Mouse (Mus musculus) MEL (cell line): Measurements from ENCODE around the gene Bex4. TPM values are rescaled to one million over a fixed set of nuclear protein-coding genes. Genes with fewer than 3 reads are reported as not detected.

Source experiments
- DNase-seq: peaks from one replicate; pipeline ENCODE4 v3.0.0; 2011; ENCODE audit warnings: low read depth, low spot score
- H3K27ac ChIP-seq: 2 replicates; pipeline ENCODE4 v1.5.1; 2012; ENCODE audit warnings: low read depth, mild to moderate bottlenecking, control low read depth, low read length, moderate library complexity; ENCODE audit not compliant: control insufficient read depth
- H3K27me3 ChIP-seq, 2 experiments: fragments of 150-350 bp in 1 of 2; sonication (generic) in 1 of 2; 2 replicates each; pipeline ENCODE4 v1.6.1; 2012; ENCODE audit warnings: low read length in 2 of 2, mild to moderate bottlenecking in 2 of 2, improper control_type of control experiment in 1 of 2, moderate library complexity in 1 of 2; ENCODE audit not compliant: insufficient read depth in 2 of 2, control insufficient read depth in 1 of 2
- H3K36me3 ChIP-seq, 2 experiments: 2 replicates each; pipeline ENCODE4 v1.6.1; 2012 to 2014; ENCODE audit warnings: low read length in 2 of 2, improper control_type of control experiment in 1 of 2, inconsistent platforms in 1 of 2, mild to moderate bottlenecking in 1 of 2; ENCODE audit not compliant: insufficient read depth in 2 of 2, control insufficient read depth in 1 of 2
- H3K4me1 ChIP-seq, 2 experiments: fragments of 150-350 bp in 1 of 2; sonication (generic) in 1 of 2; 2 replicates each; pipeline ENCODE4 v1.6.1; 2012; ENCODE audit warnings: low read length in 2 of 2, improper control_type of control experiment in 1 of 2, mild to moderate bottlenecking in 1 of 2; ENCODE audit not compliant: insufficient read depth in 2 of 2, control insufficient read depth in 1 of 2
- H3K4me3 ChIP-seq, 2 experiments: fragments of 150-350 bp in 1 of 2; sonication (generic) in 1 of 2; 2 replicates each; pipeline ENCODE4 v1.5.1; 2012; ENCODE audit warnings: low read depth in 2 of 2, low read length in 2 of 2, mild to moderate bottlenecking in 2 of 2, moderate library complexity in 2 of 2, control low read depth in 1 of 2, improper control_type of control experiment in 1 of 2; ENCODE audit not compliant: control insufficient read depth in 1 of 2, insufficient read depth in 1 of 2
- H3K79me2 ChIP-seq: 2 replicates; pipeline ENCODE4 v1.6.1; 2012; ENCODE audit warnings: mild to moderate bottlenecking, low read length, moderate library complexity; ENCODE audit not compliant: control insufficient read depth, poor library complexity, insufficient read depth
- H3K9ac ChIP-seq: 2 replicates; pipeline ENCODE4 v1.6.1; 2012; ENCODE audit warnings: low read depth, mild to moderate bottlenecking, control low read depth, low read length, moderate library complexity; ENCODE audit not compliant: control insufficient read depth, poor library complexity, severe bottlenecking
- H3K9me3 ChIP-seq: fragments of 150-350 bp; sonication (generic); replicated peaks from 2 replicates; pipeline ENCODE4 v1.6.1; 2012; ENCODE audit warnings: mild to moderate bottlenecking, low read length, improper control_type of control experiment, moderate library complexity; ENCODE audit not compliant: insufficient read depth
- CHD1 ChIP-seq: IDR thresholded peaks from 2 replicates; pipeline ENCODE4 v1.6.1; 2012; ENCODE audit warnings: low read depth, mild to moderate bottlenecking, inconsistent platforms, low read length, improper control_type of control experiment
- CHD2 ChIP-seq: IDR thresholded peaks from 2 replicates; pipeline ENCODE4 v1.6.1; 2011; ENCODE audit warnings: low read length, improper control_type of control experiment
- E2F4 ChIP-seq: IDR thresholded peaks from 2 replicates; pipeline ENCODE4 v1.6.1; 2011; ENCODE audit warnings: low read depth, low read length, improper control_type of control experiment, borderline replicate concordance
- ETS1 ChIP-seq: IDR thresholded peaks from 2 replicates; pipeline ENCODE4 v1.6.1; 2012; ENCODE audit warnings: low read depth, mild to moderate bottlenecking, inconsistent platforms, low read length, improper control_type of control experiment, moderate library complexity
- GABPA ChIP-seq: IDR thresholded peaks from 2 replicates; pipeline ENCODE4 v1.6.1; 2012; ENCODE audit warnings: low read depth, mild to moderate bottlenecking, inconsistent platforms, low read length, improper control_type of control experiment, moderate library complexity
- GATA1 ChIP-seq: IDR thresholded peaks from 2 replicates; pipeline ENCODE4 v1.6.1; 2011; ENCODE audit warnings: low read depth, low read length, improper control_type of control experiment
- JUND ChIP-seq: IDR thresholded peaks from 2 replicates; pipeline ENCODE4 v1.6.1; 2011; ENCODE audit warnings: low read depth, mild to moderate bottlenecking, improper control_type of control experiment, low read length
- KAT2A ChIP-seq: conservative IDR thresholded peaks from 2 replicates; pipeline ENCODE4 v1.6.1; 2012; ENCODE audit warnings: low read depth, low read length, improper control_type of control experiment, inconsistent platforms
- MAX ChIP-seq: IDR thresholded peaks from 2 replicates; pipeline ENCODE4 v1.6.1; 2011; ENCODE audit warnings: low read length, improper control_type of control experiment
- MAZ ChIP-seq: IDR thresholded peaks from 2 replicates; pipeline ENCODE4 v1.6.1; 2012; ENCODE audit warnings: low read depth, mild to moderate bottlenecking, inconsistent platforms, low read length, improper control_type of control experiment
- MEF2A ChIP-seq: IDR thresholded peaks from 2 replicates; pipeline ENCODE4 v1.6.1; 2014; ENCODE audit warnings: low read depth, mild to moderate bottlenecking, inconsistent platforms, low read length, improper control_type of control experiment; ENCODE audit not compliant: poor library complexity, insufficient replicate concordance, severe bottlenecking; ENCODE audit errors: extremely low read depth
- MXI1 ChIP-seq: IDR thresholded peaks from 2 replicates; pipeline ENCODE4 v1.6.1; 2011; ENCODE audit warnings: mild to moderate bottlenecking, low read depth, low read length, improper control_type of control experiment
- MYB ChIP-seq: IDR thresholded peaks from 2 replicates; pipeline ENCODE4 v1.6.1; 2011; ENCODE audit warnings: mild to moderate bottlenecking, low read depth, low read length, improper control_type of control experiment
- MYC ChIP-seq: IDR thresholded peaks from 2 replicates; pipeline ENCODE4 v1.6.1; 2011; ENCODE audit warnings: low read depth, mild to moderate bottlenecking, low read length, improper control_type of control experiment, moderate library complexity
- NRF1 ChIP-seq: IDR thresholded peaks from 2 replicates; pipeline ENCODE4 v1.6.1; 2014; ENCODE audit warnings: low read depth, mild to moderate bottlenecking, inconsistent platforms, low read length, improper control_type of control experiment, moderate library complexity; ENCODE audit not compliant: poor library complexity, insufficient read depth, severe bottlenecking
- POLR2A ChIP-seq, 2 experiments: IDR thresholded peaks; 2 replicates each; pipeline ENCODE4 v1.6.1; 2011 to 2012; ENCODE audit warnings: low read length in 2 of 2, mild to moderate bottlenecking in 2 of 2, control low read depth in 1 of 2, improper control_type of control experiment in 1 of 2, low read depth in 1 of 2, moderate library complexity in 1 of 2; ENCODE audit not compliant: control insufficient read depth in 1 of 2, insufficient read depth in 1 of 2, poor library complexity in 1 of 2
- POLR2AphosphoS5 ChIP-seq: IDR thresholded peaks from 2 replicates; pipeline ENCODE4 v1.6.1; 2012; ENCODE audit warnings: low read depth, borderline replicate concordance, mild to moderate bottlenecking, inconsistent platforms, low read length, moderate library complexity, mixed read lengths
- RAD21 ChIP-seq: IDR thresholded peaks from 2 replicates; pipeline ENCODE4 v1.6.1; 2011; ENCODE audit warnings: mild to moderate bottlenecking, low read depth, low read length, improper control_type of control experiment
- RCOR1 ChIP-seq: IDR thresholded peaks from 2 replicates; pipeline ENCODE4 v1.6.1; 2012; ENCODE audit warnings: low read depth, mild to moderate bottlenecking, inconsistent platforms, low read length, improper control_type of control experiment
- SIN3A ChIP-seq: IDR thresholded peaks from 2 replicates; pipeline ENCODE4 v1.6.1; 2012; ENCODE audit warnings: low read length, improper control_type of control experiment, inconsistent platforms
- TBP ChIP-seq: IDR thresholded peaks from 2 replicates; pipeline ENCODE4 v1.8.0; 2011; ENCODE audit warnings: low read depth, low read length, improper control_type of control experiment
- TCF12 ChIP-seq: IDR thresholded peaks from 2 replicates; pipeline ENCODE4 v1.6.1; 2014; ENCODE audit warnings: low read depth, mild to moderate bottlenecking, inconsistent platforms, low read length, improper control_type of control experiment, moderate library complexity
- UBTF ChIP-seq: IDR thresholded peaks from 2 replicates; pipeline ENCODE4 v1.6.1; 2012; ENCODE audit warnings: low read depth, mild to moderate bottlenecking, inconsistent platforms, low read length, improper control_type of control experiment, moderate library complexity, borderline replicate concordance; ENCODE audit not compliant: insufficient read depth
- USF1 ChIP-seq: IDR thresholded peaks from 2 replicates; pipeline ENCODE4 v1.6.1; 2014; ENCODE audit warnings: low read depth, mild to moderate bottlenecking, inconsistent platforms, low read length, improper control_type of control experiment, moderate library complexity
- USF2 ChIP-seq, 2 experiments: IDR thresholded peaks; 2 replicates each; pipeline ENCODE4 v1.6.1; 2011 to 2012; ENCODE audit warnings: improper control_type of control experiment in 2 of 2, low read length in 2 of 2, borderline replicate concordance in 1 of 2, inconsistent platforms in 1 of 2, low read depth in 1 of 2, mild to moderate bottlenecking in 1 of 2; ENCODE audit not compliant: insufficient read depth in 1 of 2
- ZC3H11A ChIP-seq: IDR thresholded peaks from 2 replicates; pipeline ENCODE4 v1.6.1; 2012; ENCODE audit warnings: low read depth, mild to moderate bottlenecking, inconsistent platforms, low read length, improper control_type of control experiment
- ZMIZ1 ChIP-seq: IDR thresholded peaks from 2 replicates; pipeline ENCODE4 v1.6.1; 2012; ENCODE audit warnings: low read depth, mild to moderate bottlenecking, inconsistent platforms, low read length, improper control_type of control experiment, moderate library complexity
- polyA plus RNA-seq, 2 experiments: library from polyadenylated mRNA; stranded (reverse) in 1 of 2; unstranded in 1 of 2; fragments of >175 nt in 1 of 2; fragments of >200 nt in 1 of 2; gene quantifications; 2 replicates each; pipeline versions ENCODE4 v1.2.1 to v1.2.4; 2012; ENCODE audit warnings: low replicate concordance in 2 of 2, low read depth in 1 of 2; ENCODE audit not compliant: insufficient read length in 2 of 2, insufficient read depth in 1 of 2, missing spikeins in 1 of 2
- total RNA-seq: library from RNA; depleted of rRNA; stranded (reverse); fragments of 300-350 nt; gene quantifications from 2 replicates; pipeline ENCODE4 v1.2.3, GENCODE M21; 2012

The Bex4 gene
- total and polyA plus RNA-seq, 3 experiments, result 219 to 412 TPM; not detected in 1

- peak; percentile 25 for DNase-seq
- peak overlapping the region; percentile 62 for H3K27ac ChIP-seq
- peaks cover 0 to 5% of the 10 kb centered on the region in 2 experiments; a peak in 2 of 4 replicates for H3K36me3 ChIP-seq
- peak overlapping the region; percentile 75 to 86 for H3K4me3 ChIP-seq
- no peaks in the 10 kb centered on the region for H3K9me3 ChIP-seq
- H3K27me3 ChIP-seq, result no peaks in the 10 kb centered on the region
- H3K9ac ChIP-seq, result peak overlapping the region; percentile 82
- H3K4me1 ChIP-seq, result peaks cover 0 to 4% of the 10 kb centered on the region in 2 experiments; a peak in 1 of 4 replicates
- no peaks in the 10 kb centered on the region; the same call in 1 of the 2 replicates for H3K79me2 ChIP-seq
- no peak for TF ChIP-seq ZC3H11A
These were observed 32.7 kb downstream of the Bex4 start for GRCm38 (mm10) chrX:136171189-136172117.

GRCm38 (mm10) chrX:136172118-136172551 is 33.3 kb downstream of the Bex4 start, which contains the start of gene Tceal8:
Gene Tceal8, minus strand, starts transcription at chrX:136172342.
- Histone ChIP-seq H3K36me3 (peaks cover 0 to 5% of the 10 kb centered on the region in 2 experiments; a peak in 2 of 4 replicates), H3K27ac (peak within 1 kb of the TSS; percentile 62)
- peak; percentile 95 for DNase-seq
- TF ChIP-seq POLR2AphosphoS5, result no peak
- peak; percentile 77; the same call in 1 of the 2 replicates for TF ChIP-seq MAZ
- TF ChIP-seq GABPA, result no peak
- no peak for TF ChIP-seq JUND
- peak; percentile 28 to 92; a peak in 2 of 4 replicates for TF ChIP-seq POLR2A (IDR thresholded peaks at IDR 0.05; ENCODE audit: control insufficient read depth in 1 of 2, insufficient read depth in 1 of 2, low read depth in 1 of 2, low read length in 2 of 2, poor library complexity in 1 of 2)
- TF ChIP-seq CHD2, result 0 out of 2 replicates have a peak, but pooled peaks have one; percentile 47
- TF ChIP-seq TBP, result peak; percentile 88; the same call in 1 of the 2 replicates
- TF ChIP-seq KAT2A, result no peak
- TF ChIP-seq SIN3A, result peak; percentile 75
- TF ChIP-seq MYC, result 0 out of 2 replicates have a peak, but pooled peaks have one; percentile 14
- peak; percentile 83 to 89 for TF ChIP-seq USF2 (IDR thresholded peaks at IDR 0.05; ENCODE audit: borderline replicate concordance in 1 of 2, insufficient read depth in 1 of 2, low read depth in 1 of 2, low read length in 2 of 2)
- TF ChIP-seq RCOR1, result peak; percentile 28; the same call in 1 of the 2 replicates
- no peak for TF ChIP-seq RAD21
- TF ChIP-seq MEF2A, result no peak
- TF ChIP-seq CHD1, result no peak
- no peak for TF ChIP-seq NRF1
- TF ChIP-seq MAX, result peak; percentile 91
- no peak for TF ChIP-seq UBTF
- peak; percentile 56 for TF ChIP-seq ETS1
- TF ChIP-seq MYB, result no peak
- peak; percentile 64; the same call in 1 of the 2 replicates for TF ChIP-seq ZMIZ1
- peak; percentile 98 for TF ChIP-seq USF1
- TF ChIP-seq E2F4, result peak; percentile 25; the same call in 1 of the 2 replicates
- TF ChIP-seq MXI1, result peak; percentile 68
- TF ChIP-seq GATA1, result no peak; the same call in 1 of the 2 replicates
- TF ChIP-seq TCF12, result 0 out of 2 replicates have a peak, but pooled peaks have one; percentile 13

More at GRCm38 (mm10) chrX:136172118-136172551, 33.3 kb downstream of the Bex4 start, which contains the start of gene Tceal8:
- H3K27me3 ChIP-seq, result no peaks in the 10 kb centered on the region; a peak in 1 of 4 replicates
- peaks cover 0 to 4% of the 10 kb centered on the region in 2 experiments; a peak in 1 of 4 replicates for H3K4me1 ChIP-seq
- H3K79me2 ChIP-seq, result no peaks in the 10 kb centered on the region; the same call in 1 of the 2 replicates
- no peaks in the 10 kb centered on the region for H3K9me3 ChIP-seq
- peak within 1 kb of the TSS; percentile 82 for H3K9ac ChIP-seq
- H3K4me3 ChIP-seq, result peak within 1 kb of the TSS; percentile 75 to 86
